Mouse (Mus musculus): Measurements from ENCODE around the gene Zfp65. TPM values are rescaled to one million over a fixed set of nuclear protein-coding genes. Genes with fewer than 3 reads are reported as not detected.
"Not testable (repeated sequence)": the region's sequence is repeated elsewhere in the genome, so short reads cannot be mapped to it uniquely, and the experiment has no call there.

Zfp65 gene
- polyA plus RNA-seq, 1 experiment from 2014 or later: 3.2 TPM

DNA sequence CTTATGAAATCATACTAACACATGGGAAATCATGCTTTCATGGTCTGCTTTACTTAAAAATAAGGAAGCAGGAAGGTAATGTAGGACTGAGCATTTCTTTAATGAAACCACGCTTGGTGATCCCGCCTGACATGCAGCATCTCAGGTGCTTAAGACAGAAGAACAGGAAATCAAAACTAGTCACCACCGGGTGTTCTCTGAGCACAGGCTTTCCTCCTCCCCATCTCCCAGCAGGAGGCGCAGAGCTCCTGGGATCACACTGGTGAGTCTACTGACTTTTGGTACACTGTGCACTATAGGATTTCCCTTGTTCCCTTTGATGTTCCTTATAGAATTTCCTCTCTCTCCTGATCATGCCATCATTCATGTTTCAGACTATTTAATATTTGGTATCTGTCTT is 468 bp upstream of the Zfp65 start:
- ATAC-seq (ENCODE audit: insufficient read depth, low FRiP score, low TSS enrichment): 0 out of 2 replicates have a peak, but pooled peaks have one; percentile 2

DNA sequence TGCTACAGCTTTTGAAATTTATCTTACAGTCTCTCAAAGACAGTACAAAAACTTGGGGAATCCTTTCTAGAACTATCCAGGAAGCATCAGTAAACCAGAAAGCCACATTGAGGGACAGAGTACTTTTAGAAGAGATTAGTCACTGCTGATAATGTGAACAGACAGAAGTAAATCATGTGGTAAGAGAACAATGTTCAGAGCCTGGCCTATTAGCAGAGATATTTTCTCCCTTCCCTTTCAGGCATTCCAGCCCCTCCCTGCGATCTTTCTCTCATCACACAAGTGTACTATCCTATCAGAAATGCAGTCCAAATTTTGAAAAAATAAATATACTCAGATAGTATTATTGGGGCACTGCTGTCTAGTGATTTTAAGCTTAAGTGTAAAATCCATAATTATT is 867 bp downstream of the Zfp65 start:
- no peak overlapping the region for H3K9ac ChIP-seq (ENCODE audit: low read length)
- DNase-seq (ENCODE audit: low spot score): no peak
- ATAC-seq (ENCODE audit: insufficient read depth, low FRiP score, low TSS enrichment): no peak
- no peak overlapping the region for H3K27ac ChIP-seq (ENCODE audit: low read depth, low read length)
- H3K4me3 ChIP-seq (ENCODE audit: low read depth, low read length): peak overlapping the region; percentile 46
- WGBS: 78% methylated on average over 1 of the region's 1 CpGs
- H3K4me1 ChIP-seq (ENCODE audit: control insufficient read depth, insufficient read depth, low read length): 0 out of 2 replicates have a peak, but pooled peaks cover 2% of the 10 kb centered on the region
- H3K36me3 ChIP-seq (ENCODE audit: control insufficient read depth, insufficient read depth, low read length): no peaks in the 10 kb centered on the region
- H3K9me3 ChIP-seq (ENCODE audit: control insufficient read depth, low read length): no peaks in the 10 kb centered on the region
- H3K27me3 ChIP-seq (ENCODE audit: control insufficient read depth, insufficient read depth, low read length): no peaks in the 10 kb centered on the region
- peak overlapping the region; percentile 55 for H3K4me2 ChIP-seq (ENCODE audit: low read depth)

More for the DNA sequence above, 468 bp upstream of the Zfp65 start:
- H3K27ac ChIP-seq (ENCODE audit: low read depth, low read length); H3K4me1 ChIP-seq (ENCODE audit: control insufficient read depth, insufficient read depth, low read length); H3K27me3 ChIP-seq (ENCODE audit: control insufficient read depth, insufficient read depth, low read length); H3K36me3 ChIP-seq (ENCODE audit: control insufficient read depth, insufficient read depth, low read length); H3K9me3 ChIP-seq (ENCODE audit: control insufficient read depth, low read length): not testable (repeated sequence)
- H3K4me3 ChIP-seq (ENCODE audit: low read depth, low read length): peak overlapping the region; percentile 46
- DNase-seq (ENCODE audit: low spot score): peak; percentile 11
- peak overlapping the region; percentile 55 for H3K4me2 ChIP-seq (ENCODE audit: low read depth)
- 48% methylated on average over 4 of the region's 4 CpGs for WGBS
- H3K9ac ChIP-seq (ENCODE audit: low read length): peak overlapping the region; percentile 60; the same call in 1 of the 2 replicates

DNA sequence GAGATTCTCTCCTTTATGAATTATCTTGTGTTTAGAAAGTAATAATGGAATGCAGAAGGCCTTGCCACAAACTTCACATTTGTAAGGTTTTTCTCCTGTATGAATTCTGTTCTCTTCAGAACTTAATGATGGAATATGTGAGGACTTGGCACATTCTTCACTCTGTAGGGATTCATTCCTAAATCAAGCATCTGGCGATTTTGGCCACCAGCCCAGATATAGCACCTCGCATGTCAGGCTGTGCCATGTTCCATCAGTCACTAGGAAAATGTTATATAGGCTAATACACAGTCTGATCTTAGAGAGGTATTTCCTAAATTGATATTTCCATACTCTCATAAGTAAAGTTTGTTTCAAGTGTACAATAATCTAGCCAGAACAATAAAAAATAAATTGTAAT is 3.6 kb downstream of the Zfp65 start:
- not testable (repeated sequence) for H3K9ac ChIP-seq (ENCODE audit: low read length); H3K4me2 ChIP-seq (ENCODE audit: low read depth); DNase-seq (ENCODE audit: low spot score); H3K27me3 ChIP-seq (ENCODE audit: control insufficient read depth, insufficient read depth, low read length); H3K27ac ChIP-seq (ENCODE audit: low read depth, low read length); H3K36me3 ChIP-seq (ENCODE audit: control insufficient read depth, insufficient read depth, low read length); H3K9me3 ChIP-seq (ENCODE audit: control insufficient read depth, low read length); ATAC-seq (ENCODE audit: insufficient read depth, low FRiP score, low TSS enrichment); H3K4me1 ChIP-seq (ENCODE audit: control insufficient read depth, insufficient read depth, low read length); H3K4me3 ChIP-seq (ENCODE audit: low read depth, low read length)
- 91% methylated on average over 2 of the region's 2 CpGs for WGBS

DNA sequence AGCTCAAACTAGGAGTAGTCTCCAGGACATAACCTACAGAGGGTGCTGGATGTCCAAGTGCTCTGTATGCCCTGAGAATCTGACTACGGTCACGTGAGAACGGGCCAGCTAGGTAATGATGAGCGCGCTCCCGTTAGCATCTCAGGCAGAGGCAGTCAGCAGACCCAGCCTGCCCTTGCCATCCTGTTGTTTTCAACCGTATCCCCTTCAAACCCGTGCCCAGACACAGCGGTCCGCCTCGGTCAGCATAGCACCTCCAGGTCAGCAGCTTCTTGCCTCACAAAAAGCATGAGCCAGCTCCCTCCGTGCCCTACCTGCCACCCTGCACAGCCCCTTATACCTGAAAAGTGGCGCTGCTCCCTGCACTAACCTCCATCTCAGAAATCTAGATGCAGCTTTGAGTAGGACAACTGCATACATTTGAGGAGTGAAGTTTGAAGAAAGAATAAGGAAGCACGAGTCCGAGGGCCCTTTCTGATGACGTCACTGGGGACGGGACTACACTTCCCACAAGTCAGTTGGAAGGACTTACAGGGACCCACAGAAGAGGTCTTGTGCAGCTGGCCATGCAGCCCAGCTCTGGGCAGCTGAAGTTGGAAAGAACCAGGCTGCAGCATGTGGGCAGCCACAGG is 5.0 kb downstream of the Zfp65 start:
- Histone ChIP-seq H3K4me3 (ENCODE audit: low read depth, low read length) (peak overlapping the region; percentile 77), H3K36me3 (ENCODE audit: control insufficient read depth, insufficient read depth, low read length) (no peaks in the 10 kb centered on the region), H3K9me3 (ENCODE audit: control insufficient read depth, low read length) (no peaks in the 10 kb centered on the region), H3K27ac (ENCODE audit: low read depth, low read length) (no peak overlapping the region), H3K4me1 (ENCODE audit: control insufficient read depth, insufficient read depth, low read length) (0 out of 2 replicates have a peak, but pooled peaks cover 2% of the 10 kb centered on the region), H3K4me2 (ENCODE audit: low read depth) (peak overlapping the region; percentile 56), H3K27me3 (ENCODE audit: control insufficient read depth, insufficient read depth, low read length) (no peaks in the 10 kb centered on the region), H3K9ac (ENCODE audit: low read length) (peak overlapping the region; percentile 81)
- ATAC-seq (ENCODE audit: insufficient read depth, low FRiP score, low TSS enrichment) (peak; percentile 97), DNase-seq (ENCODE audit: low spot score) (peak; percentile 89)
- WGBS: under 1% methylated on average over 17 of the region's 17 CpGs

DNA sequence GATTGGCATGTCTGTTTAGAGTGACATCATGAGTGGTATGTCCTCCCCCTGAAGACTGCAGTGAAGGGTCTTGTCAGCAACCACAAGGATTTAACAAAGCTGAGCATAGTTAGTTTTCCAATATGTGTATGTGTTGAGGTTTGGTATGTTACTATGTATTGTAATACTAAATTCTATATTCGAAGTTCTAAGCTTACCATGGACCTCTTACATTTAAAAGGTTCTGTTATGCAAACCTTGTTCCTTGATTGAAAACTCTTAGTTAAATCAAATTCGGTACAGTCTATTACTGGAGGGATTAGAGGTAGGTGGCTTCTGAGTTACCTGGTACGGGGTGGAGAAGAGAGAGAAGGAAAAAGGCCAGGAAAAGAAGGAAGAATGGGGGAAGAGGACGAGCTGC is 42.0 kb downstream of the Zfp65 start, which contains the start of gene Zfp738:
Gene Zfp738 (minus strand): TSS at position 101 of the 400 bp plus-strand sequence.
- Histone ChIP-seq H3K9ac (ENCODE audit: low read length) (no peak within 1 kb of the TSS), H3K4me3 (ENCODE audit: low read depth, low read length) (no peak within 1 kb of the TSS), H3K36me3 (ENCODE audit: control insufficient read depth, insufficient read depth, low read length) (no peaks in the 10 kb centered on the region), H3K4me1 (ENCODE audit: control insufficient read depth, insufficient read depth, low read length) (no peaks in the 10 kb centered on the region), H3K27me3 (ENCODE audit: control insufficient read depth, insufficient read depth, low read length) (no peaks in the 10 kb centered on the region), H3K4me2 (ENCODE audit: low read depth) (no peak within 1 kb of the TSS), H3K9me3 (ENCODE audit: control insufficient read depth, low read length) (no peaks in the 10 kb centered on the region), H3K27ac (ENCODE audit: low read depth, low read length) (no peak within 1 kb of the TSS)
- WGBS: 81% methylated on average over 4 of the region's 4 CpGs
- DNase-seq (ENCODE audit: low spot score): no peak
- no peak for ATAC-seq (ENCODE audit: insufficient read depth, low FRiP score, low TSS enrichment)

DNA sequence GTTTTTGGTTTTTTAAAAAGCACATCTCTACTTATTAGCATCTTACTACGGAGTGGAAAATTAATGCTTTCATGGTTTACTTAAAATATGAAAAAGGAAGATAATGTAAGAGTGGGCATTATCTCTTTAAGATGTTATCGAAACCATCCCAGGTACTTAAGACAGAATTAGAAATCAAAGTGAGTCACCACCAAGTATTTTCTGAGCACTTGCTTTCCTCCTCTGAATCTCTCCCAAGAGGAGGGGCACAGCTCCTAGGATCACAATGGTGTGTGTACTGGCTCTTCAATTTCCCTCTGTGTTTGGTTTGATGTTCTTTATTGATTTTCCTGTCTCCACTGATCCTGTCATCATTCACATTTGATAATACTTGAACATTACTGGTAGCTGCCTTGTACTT is 45.1 kb downstream of the Zfp65 start:
- ATAC-seq (ENCODE audit: insufficient read depth, low FRiP score, low TSS enrichment): peak; percentile 32; the same call in 1 of the 2 replicates
- not testable (repeated sequence) for H3K4me2 ChIP-seq (ENCODE audit: low read depth); DNase-seq (ENCODE audit: low spot score); H3K36me3 ChIP-seq (ENCODE audit: control insufficient read depth, insufficient read depth, low read length); H3K27me3 ChIP-seq (ENCODE audit: control insufficient read depth, insufficient read depth, low read length); H3K27ac ChIP-seq (ENCODE audit: low read depth, low read length); H3K4me1 ChIP-seq (ENCODE audit: control insufficient read depth, insufficient read depth, low read length); H3K9me3 ChIP-seq (ENCODE audit: control insufficient read depth, low read length); H3K9ac ChIP-seq (ENCODE audit: low read length)
- H3K4me3 ChIP-seq (ENCODE audit: low read depth, low read length): peak overlapping the region; percentile 60
- 88% methylated on average over 2 of the region's 2 CpGs for WGBS

DNA sequence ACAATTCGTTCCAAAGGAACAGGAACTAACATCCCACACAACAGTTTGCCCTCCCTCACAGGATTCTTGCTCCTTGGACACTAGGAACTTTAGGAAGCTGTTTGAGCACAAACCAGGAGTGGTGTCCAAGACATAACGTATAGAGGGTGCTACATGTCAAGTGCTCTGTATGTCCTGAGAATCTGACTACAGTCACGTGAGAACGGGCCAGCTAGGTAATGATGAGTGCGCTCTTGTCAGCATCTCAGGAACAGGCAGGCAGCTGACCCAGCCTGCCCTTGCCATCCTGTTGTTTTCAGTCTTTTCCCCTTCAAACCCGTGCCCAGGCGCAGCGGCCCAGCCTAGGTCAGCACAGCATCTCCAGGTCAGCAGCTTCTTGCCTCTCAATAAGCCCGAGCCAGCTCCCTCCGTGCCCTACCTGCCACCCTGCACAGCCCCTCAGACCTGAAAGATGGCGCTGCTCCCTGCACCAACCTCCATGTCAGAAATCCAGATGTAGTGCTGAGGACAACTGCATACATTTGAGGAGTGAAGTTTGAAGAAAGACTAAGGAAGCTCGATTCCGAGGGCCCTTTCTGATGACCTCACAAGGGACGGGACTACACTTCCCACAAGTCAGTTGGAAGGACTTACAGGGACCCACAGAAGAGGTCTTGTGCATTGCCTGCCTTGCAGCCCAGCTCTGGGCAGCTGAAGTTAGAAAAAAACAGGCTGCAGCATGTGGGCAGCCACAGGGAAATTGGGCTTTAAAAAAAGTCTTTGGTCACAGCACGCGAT is 45.8 kb downstream of the Zfp65 start:
- peak overlapping the region; percentile 77 for H3K9ac ChIP-seq (ENCODE audit: low read length)
- H3K27me3 ChIP-seq (ENCODE audit: control insufficient read depth, insufficient read depth, low read length); H3K36me3 ChIP-seq (ENCODE audit: control insufficient read depth, insufficient read depth, low read length); H3K27ac ChIP-seq (ENCODE audit: low read depth, low read length); H3K9me3 ChIP-seq (ENCODE audit: control insufficient read depth, low read length); H3K4me1 ChIP-seq (ENCODE audit: control insufficient read depth, insufficient read depth, low read length): not testable (repeated sequence)
- DNase-seq (ENCODE audit: low spot score): peak; percentile 85
- ATAC-seq (ENCODE audit: insufficient read depth, low FRiP score, low TSS enrichment): peak; percentile 100
- peak overlapping the region; percentile 60 for H3K4me3 ChIP-seq (ENCODE audit: low read depth, low read length)
- 18% methylated on average over 16 of the region's 16 CpGs for WGBS
- peak overlapping the region; percentile 64 for H3K4me2 ChIP-seq (ENCODE audit: low read depth)

DNA sequence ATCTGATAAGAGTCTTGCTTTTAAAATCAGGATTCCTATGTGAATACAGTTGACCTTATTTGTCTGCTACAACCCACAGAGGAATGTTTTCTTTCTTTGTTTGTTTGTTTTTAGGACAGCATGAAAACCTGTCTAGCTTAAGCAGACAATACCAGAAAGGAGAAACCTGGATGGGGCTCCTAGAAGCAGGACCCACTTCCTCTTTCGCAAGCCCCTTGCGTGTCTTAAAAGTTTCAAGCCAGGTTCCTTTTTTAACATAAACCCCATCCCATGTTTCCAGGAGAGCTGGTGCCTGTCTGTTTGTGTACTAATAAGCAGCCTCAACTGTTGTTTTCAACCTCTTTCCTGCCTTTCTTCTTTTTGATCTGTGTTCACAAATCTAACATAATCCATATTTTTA is 54.1 kb downstream of the Zfp65 start:
- Histone ChIP-seq H3K4me1 (ENCODE audit: control insufficient read depth, insufficient read depth, low read length) (no peaks in the 10 kb centered on the region), H3K9ac (ENCODE audit: low read length) (no peak overlapping the region), H3K4me3 (ENCODE audit: low read depth, low read length) (no peak overlapping the region), H3K36me3 (ENCODE audit: control insufficient read depth, insufficient read depth, low read length) (no peaks in the 10 kb centered on the region), H3K27ac (ENCODE audit: low read depth, low read length) (no peak overlapping the region), H3K4me2 (ENCODE audit: low read depth) (no peak overlapping the region), H3K9me3 (ENCODE audit: control insufficient read depth, low read length) (no peaks in the 10 kb centered on the region), H3K27me3 (ENCODE audit: control insufficient read depth, insufficient read depth, low read length) (no peaks in the 10 kb centered on the region)
- DNase-seq (ENCODE audit: low spot score) (no peak), ATAC-seq (ENCODE audit: insufficient read depth, low FRiP score, low TSS enrichment) (no peak)
- WGBS: 97% methylated on average over 2 of the region's 2 CpGs

Measured in neural tube, embryonic 11.5 days (tissue).